Mouse (Mus musculus) megakaryocyte progenitor cell, adult 5-6 weeks (primary cell): ENCODE measurements around the gene Scfd2. TPM values are rescaled to one million over a fixed set of nuclear protein-coding genes. Genes with fewer than 3 reads are reported as not detected.

Experiments
- ATAC-seq: replicated peaks from 2 replicates; pipeline ENCODE4 v1.8.0; 2016; ENCODE audit warnings: mild to moderate bottlenecking, moderate TSS enrichment, inconsistent platforms; ENCODE audit not compliant: poor library complexity
- total RNA-seq, 2 experiments: library from RNA; stranded (forward) in 1 of 2; stranded (reverse) in 1 of 2; fragments of 157-497, 149-512 nt in 1 of 2; fragments of 200-1000 nt in 1 of 2; gene quantifications; 2 replicates each; pipeline versions ENCODE4 v1.2.3 to v1.2.4; 2015 to 2017

The Scfd2 gene
- total RNA-seq, 2 experiments from 2014 or later = 17.8 to 20.2 TPM

- ATAC-seq = no peak
Observed at GRCm38 (mm10) chr5:74467753-74468152, 63.8 kb downstream of the Scfd2 start.

GRCm38 (mm10) chr5:74456759-74457158 is 74.8 kb downstream of the Scfd2 start:
- ATAC-seq = no peak

GRCm38 (mm10) chr5:74455510-74456269 is 75.9 kb downstream of the Scfd2 start:
- ATAC-seq = peak; percentile 52; the same call in 1 of the 2 replicates

- ATAC-seq = no peak
Observed at GRCm38 (mm10) chr5:74455094-74455493, 76.5 kb downstream of the Scfd2 start.

DNA sequence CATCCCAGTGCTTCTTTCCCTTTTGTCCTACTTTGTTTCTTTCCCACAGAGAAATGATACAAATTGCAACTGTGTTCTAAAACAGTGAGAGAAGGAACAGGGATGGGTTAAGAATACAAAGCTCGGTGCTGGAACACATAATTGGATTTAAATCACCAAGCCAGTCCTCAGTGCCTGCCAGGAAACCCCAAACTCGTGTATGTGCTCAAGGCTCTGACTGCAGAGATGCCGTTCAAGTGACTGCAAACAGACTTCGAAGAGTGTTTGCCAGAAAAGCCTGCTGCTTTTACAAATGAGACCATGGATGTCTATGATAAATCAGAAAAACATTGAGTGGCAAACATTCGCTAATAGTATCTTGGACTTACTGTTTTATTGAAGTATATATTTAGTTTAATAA is 80.6 kb downstream of the Scfd2 start:
- ATAC-seq = no peak

DNA sequence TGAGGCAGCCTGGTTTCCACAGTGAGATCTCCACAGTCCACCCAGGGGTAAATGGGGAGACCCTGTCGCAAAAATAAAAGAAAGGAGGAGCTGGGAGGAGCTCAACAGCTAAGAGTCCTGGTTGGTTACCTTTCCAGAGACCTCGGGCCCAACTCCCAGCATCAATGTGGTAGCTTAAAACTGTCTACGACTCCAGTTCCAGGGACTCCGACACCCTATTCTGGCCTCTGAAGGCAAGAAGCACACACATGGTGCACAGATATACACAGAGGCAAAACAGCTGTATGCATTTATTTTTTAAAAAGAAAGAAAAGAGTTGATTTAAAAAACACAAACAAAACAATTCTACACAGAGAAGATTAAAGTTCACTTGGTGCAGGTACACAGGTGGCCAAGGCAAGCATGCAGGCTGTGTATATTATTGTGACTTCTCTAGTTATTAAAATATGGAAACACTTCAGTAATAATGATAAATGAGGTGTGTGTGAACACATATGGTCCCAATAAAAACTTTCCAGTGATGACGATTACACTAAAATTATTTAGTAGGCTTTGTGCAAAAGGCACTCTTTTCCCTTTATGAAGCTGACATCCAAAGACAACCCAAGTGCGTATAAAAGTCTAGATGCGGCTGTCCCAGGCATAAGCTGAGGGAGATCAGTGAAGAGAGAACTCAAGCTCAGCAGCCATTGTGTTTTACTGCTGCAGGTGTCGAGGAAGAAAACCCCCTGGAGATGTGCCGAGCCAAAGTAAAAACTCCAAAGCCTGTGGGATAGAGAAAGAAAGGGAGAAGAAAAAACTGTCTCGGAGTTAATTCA is 83.8 kb downstream of the Scfd2 start:
- no peak for ATAC-seq

DNA sequence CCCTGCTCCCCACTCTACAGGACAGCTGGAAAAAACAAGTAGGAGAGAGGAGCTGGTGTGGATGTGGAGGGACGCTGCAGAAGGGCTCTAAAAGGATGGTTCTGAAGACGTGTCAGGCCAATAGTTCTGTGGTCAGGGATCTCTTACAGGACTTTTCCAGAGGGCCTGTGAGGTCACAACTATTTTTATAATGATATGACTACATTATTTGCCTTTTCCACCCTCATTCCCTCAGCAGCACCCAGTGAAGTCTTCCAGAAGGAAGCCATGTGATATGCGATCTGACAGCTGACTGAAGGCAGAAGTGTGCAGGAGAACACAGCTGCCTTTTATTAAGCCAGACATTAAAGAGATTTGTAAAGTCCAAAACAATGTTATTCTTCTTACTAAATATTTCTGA is 85.7 kb downstream of the Scfd2 start:
- ATAC-seq = no peak

- ATAC-seq = no peak
Observed at GRCm38 (mm10) chr5:74438353-74438752, 93.2 kb downstream of the Scfd2 start.

GRCm38 (mm10) chr5:74433580-74434147 is 97.9 kb downstream of the Scfd2 start:
- ATAC-seq = peak; percentile 80

GRCm38 (mm10) chr5:74432879-74433539 is 98.5 kb downstream of the Scfd2 start:
- no peak for ATAC-seq

- ATAC-seq = no peak; the same call in 1 of the 2 replicates
Observed at GRCm38 (mm10) chr5:74420615-74421132, 110.9 kb downstream of the Scfd2 start.

DNA sequence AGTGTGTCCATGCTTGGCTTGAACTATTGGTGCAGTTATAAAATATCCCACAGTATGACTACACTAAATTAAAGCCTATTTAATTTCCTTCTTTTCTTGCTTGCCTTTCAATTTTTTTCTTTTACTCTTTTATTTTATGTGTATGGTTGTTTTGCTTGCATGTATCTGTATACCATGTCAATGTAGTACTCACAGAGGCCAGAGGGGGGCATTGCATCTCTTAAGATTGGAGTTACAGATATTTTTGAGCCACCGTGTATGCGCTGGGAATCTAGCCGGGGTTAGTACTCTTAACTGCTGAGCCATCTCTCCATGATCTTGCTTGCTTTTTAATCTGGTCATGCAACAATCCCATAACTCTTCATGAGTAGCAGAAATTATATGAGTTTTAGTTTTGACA is 119.0 kb downstream of the Scfd2 start:
- no peak for ATAC-seq

DNA sequence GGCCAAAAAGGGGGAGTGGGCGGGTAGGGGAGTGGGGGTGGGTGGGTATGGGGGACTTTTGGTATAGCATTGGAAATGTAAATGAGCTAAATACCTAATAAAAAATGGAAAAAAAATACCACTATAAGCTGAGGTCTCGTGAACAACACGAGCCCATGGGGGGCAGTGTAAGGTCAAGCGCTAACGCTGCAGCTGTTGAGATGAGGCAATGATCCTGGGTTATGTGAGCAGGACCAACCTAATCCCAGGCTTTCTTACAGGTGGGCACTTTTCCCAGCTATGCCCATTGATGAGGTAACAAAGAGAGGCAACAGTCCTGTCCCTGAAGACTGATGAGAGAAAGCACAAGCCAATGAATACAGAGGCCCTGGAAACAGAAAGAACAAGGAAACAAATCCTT is 126.7 kb downstream of the Scfd2 start:
- ATAC-seq = no peak

DNA sequence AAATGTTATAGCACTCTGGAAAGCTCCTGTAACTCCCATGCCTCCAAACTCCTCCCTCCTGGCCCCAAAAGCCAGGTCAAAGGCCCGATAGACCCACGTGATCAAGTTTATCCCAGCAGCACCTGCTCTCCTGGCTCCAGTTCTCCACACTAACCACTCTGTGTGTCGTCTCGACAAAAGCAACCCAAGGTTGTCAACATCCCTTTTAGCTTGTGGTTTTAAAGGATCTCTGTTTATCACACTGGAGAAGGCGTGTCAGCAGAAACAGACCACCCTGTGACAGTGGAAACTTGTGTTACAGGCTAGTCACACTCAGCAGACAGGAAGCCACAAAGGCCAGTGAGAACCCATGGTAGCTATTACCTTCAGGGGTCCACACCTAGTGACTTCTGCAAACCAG is 127.5 kb downstream of the Scfd2 start:
- ATAC-seq = peak; percentile 90

DNA sequence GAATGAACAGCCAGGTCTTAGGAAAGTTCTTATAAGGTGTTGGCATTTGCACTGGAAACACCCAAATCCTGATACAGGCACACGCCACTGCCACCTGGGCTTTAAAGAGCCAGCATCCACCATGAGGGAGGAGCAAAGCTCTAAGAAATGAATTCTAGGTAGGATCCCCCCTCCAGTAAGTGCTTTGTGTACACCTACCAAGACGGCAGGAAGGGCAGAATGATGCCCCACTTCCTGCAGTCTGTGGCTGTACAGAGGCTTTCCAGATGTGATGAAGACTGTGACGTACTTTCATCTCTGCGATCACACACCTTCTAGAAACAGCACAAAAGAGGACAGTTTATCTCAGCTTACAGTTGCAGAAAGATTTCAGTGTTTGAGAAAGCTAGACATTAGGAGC is 128.9 kb downstream of the Scfd2 start:
- ATAC-seq = no peak

GRCm38 (mm10) chr5:74391806-74392205 is 139.8 kb downstream of the Scfd2 start:
- ATAC-seq = no peak

GRCm38 (mm10) chr5:74391346-74391745 is 140.2 kb downstream of the Scfd2 start:
- no peak for ATAC-seq

- no peak for ATAC-seq
Observed at GRCm38 (mm10) chr5:74388849-74389248, 142.7 kb downstream of the Scfd2 start.

DNA sequence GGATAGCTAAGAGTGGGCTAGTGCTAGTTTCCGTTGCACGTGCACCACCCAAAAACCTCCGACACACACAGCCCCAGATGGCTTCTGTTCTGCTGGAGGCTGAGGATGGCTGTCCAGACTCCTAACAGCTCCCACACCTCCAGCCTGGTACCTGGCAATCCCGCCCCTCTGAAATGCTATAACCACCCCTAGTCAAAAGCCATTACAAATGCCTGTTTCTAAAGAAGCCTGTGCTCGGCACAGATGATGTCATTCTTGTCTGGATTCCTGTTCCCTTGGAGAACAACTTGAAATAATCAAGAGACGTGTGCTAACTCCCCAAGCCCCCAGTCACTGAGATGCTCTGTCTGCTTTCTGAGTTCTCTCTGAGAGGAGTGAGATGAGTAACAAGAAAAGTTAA is 143.5 kb downstream of the Scfd2 start:
- no peak for ATAC-seq

- ATAC-seq = no peak
Observed at GRCm38 (mm10) chr5:74387143-74387886, 144.2 kb downstream of the Scfd2 start.
